Mouse (Mus musculus): Measurements from ENCODE around the gene Rassf5. TPM values are rescaled to one million over a fixed set of nuclear protein-coding genes. Genes with fewer than 3 reads are reported as not detected.

Gene Rassf5
- total RNA-seq, 2 experiments from 2014 or later = 48.5 to 48.9 TPM

- no peak for ATAC-seq (replicated peaks; ENCODE audit: poor library complexity, severe bottlenecking)
Observed at GRCm38 (mm10) chr1:131213361-131213760, 31.7 kb downstream of the Rassf5 start.

- peak; percentile 68 for ATAC-seq (replicated peaks; ENCODE audit: poor library complexity, severe bottlenecking)
Observed at GRCm38 (mm10) chr1:131212956-131213355, 32.1 kb downstream of the Rassf5 start.

GRCm38 (mm10) chr1:131211655-131212054 lies 33.4 kb downstream of the Rassf5 start:
- ATAC-seq (replicated peaks; ENCODE audit: poor library complexity, severe bottlenecking) = no peak

- ATAC-seq (replicated peaks; ENCODE audit: poor library complexity, severe bottlenecking) = peak; percentile 55
Observed at GRCm38 (mm10) chr1:131209971-131210426, 35.1 kb downstream of the Rassf5 start.

- no peak for ATAC-seq (replicated peaks; ENCODE audit: poor library complexity, severe bottlenecking)
Observed at GRCm38 (mm10) chr1:131208800-131209199, 36.3 kb downstream of the Rassf5 start.

GRCm38 (mm10) chr1:131208081-131208480 lies 37.0 kb downstream of the Rassf5 start:
- no peak for ATAC-seq (replicated peaks; ENCODE audit: poor library complexity, severe bottlenecking)

GRCm38 (mm10) chr1:131207531-131207930 lies 37.5 kb downstream of the Rassf5 start:
- ATAC-seq (replicated peaks; ENCODE audit: poor library complexity, severe bottlenecking) = peak; percentile 77

GRCm38 (mm10) chr1:131206342-131206741 lies 38.7 kb downstream of the Rassf5 start:
- no peak for ATAC-seq (replicated peaks; ENCODE audit: poor library complexity, severe bottlenecking)

GRCm38 (mm10) chr1:131204461-131204860 lies 40.6 kb downstream of the Rassf5 start:
- ATAC-seq (replicated peaks; ENCODE audit: poor library complexity, severe bottlenecking) = no peak

GRCm38 (mm10) chr1:131201391-131201790 lies 43.7 kb downstream of the Rassf5 start:
- ATAC-seq (replicated peaks; ENCODE audit: poor library complexity, severe bottlenecking) = no peak

GRCm38 (mm10) chr1:131200588-131200987 lies 44.5 kb downstream of the Rassf5 start:
- ATAC-seq (replicated peaks; ENCODE audit: poor library complexity, severe bottlenecking) = no peak

GRCm38 (mm10) chr1:131199976-131200375 lies 45.1 kb downstream of the Rassf5 start:
- ATAC-seq (replicated peaks; ENCODE audit: poor library complexity, severe bottlenecking) = peak; percentile 86

GRCm38 (mm10) chr1:131199118-131199821 lies 45.8 kb downstream of the Rassf5 start:
- ATAC-seq (replicated peaks; ENCODE audit: poor library complexity, severe bottlenecking) = peak; percentile 62

- peak; percentile 19; the same call in 1 of the 2 replicates for ATAC-seq (replicated peaks; ENCODE audit: poor library complexity, severe bottlenecking)
Observed at GRCm38 (mm10) chr1:131198417-131198960, 46.6 kb downstream of the Rassf5 start.

GRCm38 (mm10) chr1:131196107-131196506 lies 49.0 kb downstream of the Rassf5 start:
- no peak for ATAC-seq (replicated peaks; ENCODE audit: poor library complexity, severe bottlenecking)

GRCm38 (mm10) chr1:131195653-131196052 lies 49.4 kb downstream of the Rassf5 start:
- ATAC-seq (replicated peaks; ENCODE audit: poor library complexity, severe bottlenecking) = no peak

GRCm38 (mm10) chr1:131193746-131194145 lies 51.3 kb downstream of the Rassf5 start:
- ATAC-seq (replicated peaks; ENCODE audit: poor library complexity, severe bottlenecking) = no peak

GRCm38 (mm10) chr1:131188655-131189054 lies 56.4 kb downstream of the Rassf5 start:
- ATAC-seq (replicated peaks; ENCODE audit: poor library complexity, severe bottlenecking) = peak; percentile 59

GRCm38 (mm10) chr1:131187856-131188255 lies 57.2 kb downstream of the Rassf5 start:
- ATAC-seq (replicated peaks; ENCODE audit: poor library complexity, severe bottlenecking) = no peak

GRCm38 (mm10) chr1:131186995-131187394 lies 58.1 kb downstream of the Rassf5 start:
- ATAC-seq (replicated peaks; ENCODE audit: poor library complexity, severe bottlenecking) = peak; percentile 59

- ATAC-seq (replicated peaks; ENCODE audit: poor library complexity, severe bottlenecking) = no peak
Observed at GRCm38 (mm10) chr1:131185821-131186506, 59.1 kb downstream of the Rassf5 start.

Data from granulocyte monocyte progenitor cell, adult 5-6 weeks (primary cell).